Mouse (Mus musculus): Measurements from ENCODE around the gene Sccpdh. TPM values are rescaled to one million over a fixed set of nuclear protein-coding genes. Genes with fewer than 3 reads are reported as not detected.
"Not testable (repeated sequence)": the region's sequence is repeated elsewhere in the genome, so short reads cannot be mapped to it uniquely, and the experiment has no call there.

Sccpdh gene
- total and polyA plus RNA-seq, 2 experiments from 2014 or later: 75.5 to 122 TPM

- peak overlapping the region; percentile 80 for H3K9ac ChIP-seq (replicated peaks; ENCODE audit: low read depth, low read length)
- H3K4me2 ChIP-seq (ENCODE audit: low read depth, low read length): peak overlapping the region; percentile 85
- peak; percentile 39 for DNase-seq (ENCODE audit: low spot score)
- TF ChIP-seq EP300 (IDR thresholded peaks at IDR 0.05; ENCODE audit: low read depth) (no peak), CTCF (IDR thresholded peaks at IDR 0.05; ENCODE audit: low read depth) (no peak; the same call in 1 of the 2 replicates)
- peak overlapping the region; percentile 80 for H3K27ac ChIP-seq (ENCODE audit: low read depth)
- WGBS: 16% methylated on average over 12 of the region's 12 CpGs
- no peak for ATAC-seq (ENCODE audit: insufficient read depth, low read depth)
- H3K9me3 ChIP-seq (replicated peaks; ENCODE audit: control insufficient read depth, low read length): no peaks in the 10 kb centered on the region
- peak overlapping the region; percentile 60 for H3K4me3 ChIP-seq (ENCODE audit: low read depth, low read length)
- no peaks in the 10 kb centered on the region for H3K27me3 ChIP-seq (ENCODE audit: control insufficient read depth, insufficient read depth, low read length)
- H3K36me3 ChIP-seq (replicated peaks; ENCODE audit: control insufficient read depth, insufficient read depth, low read length): peaks cover 28% of the 10 kb centered on the region
- H3K4me1 ChIP-seq (ENCODE audit: control insufficient read depth, insufficient read depth): 0 out of 2 replicates have a peak, but pooled peaks cover 3% of the 10 kb centered on the region
Observed at GRCm38 (mm10) chr1:179668836-179669537, 977 bp downstream of the Sccpdh start.

GRCm38 (mm10) chr1:179674355-179674754, 6.3 kb downstream of the Sccpdh start:
- peaks cover 7% of the 10 kb centered on the region; the same call in 1 of the 2 replicates for H3K4me1 ChIP-seq (ENCODE audit: control insufficient read depth, insufficient read depth)
- H3K9me3 ChIP-seq (replicated peaks; ENCODE audit: control insufficient read depth, low read length): no peaks in the 10 kb centered on the region
- no peak for TF ChIP-seq CTCF (IDR thresholded peaks at IDR 0.05; ENCODE audit: low read depth)
- TF ChIP-seq EP300 (IDR thresholded peaks at IDR 0.05; ENCODE audit: low read depth): no peak
- peaks cover 63% of the 10 kb centered on the region for H3K36me3 ChIP-seq (replicated peaks; ENCODE audit: control insufficient read depth, insufficient read depth, low read length)
- no peak overlapping the region for H3K9ac ChIP-seq (replicated peaks; ENCODE audit: low read depth, low read length)
- no peak overlapping the region for H3K4me2 ChIP-seq (ENCODE audit: low read depth, low read length)
- H3K27ac ChIP-seq (ENCODE audit: low read depth): no peak overlapping the region
- 89% methylated on average over 3 of the region's 3 CpGs for WGBS
- no peak for ATAC-seq (ENCODE audit: insufficient read depth, low read depth)
- H3K4me3 ChIP-seq (ENCODE audit: low read depth, low read length): no peak overlapping the region
- H3K27me3 ChIP-seq (ENCODE audit: control insufficient read depth, insufficient read depth, low read length): no peaks in the 10 kb centered on the region
- DNase-seq (ENCODE audit: low spot score): no peak

DNA sequence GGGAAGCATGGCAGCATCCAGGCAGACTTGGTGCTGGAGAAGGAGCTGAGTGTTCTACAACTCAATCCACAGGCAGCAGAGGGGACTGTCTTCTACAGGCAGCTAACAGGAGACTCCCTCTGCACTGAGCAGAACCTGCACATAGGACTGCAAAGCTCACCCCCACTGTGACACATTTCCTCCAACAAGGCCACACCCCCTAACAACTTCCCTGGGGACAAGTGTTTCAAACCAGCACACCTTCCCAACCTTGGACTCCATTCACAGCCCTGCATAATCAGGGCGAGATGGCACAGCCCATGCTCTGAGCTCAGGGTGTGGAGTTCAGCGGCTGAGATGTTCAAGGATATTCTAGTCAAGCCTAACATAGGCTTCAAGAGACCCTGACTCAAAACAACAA, 9.0 kb downstream of the Sccpdh start:
- peaks cover 78% of the 10 kb centered on the region for H3K36me3 ChIP-seq (replicated peaks; ENCODE audit: control insufficient read depth, insufficient read depth, low read length)
- ATAC-seq (ENCODE audit: insufficient read depth, low read depth): no peak
- no peak overlapping the region for H3K27ac ChIP-seq (ENCODE audit: low read depth)

GRCm38 (mm10) chr1:179679326-179679725, 11.3 kb downstream of the Sccpdh start:
- no peak for ATAC-seq (ENCODE audit: insufficient read depth, low read depth)
- H3K36me3 ChIP-seq (replicated peaks; ENCODE audit: control insufficient read depth, insufficient read depth, low read length): peaks cover 70% of the 10 kb centered on the region
- H3K4me2 ChIP-seq (ENCODE audit: low read depth, low read length): no peak overlapping the region
- DNase-seq (ENCODE audit: low spot score): no peak
- H3K4me3 ChIP-seq (ENCODE audit: low read depth, low read length): no peak overlapping the region
- H3K27ac ChIP-seq (ENCODE audit: low read depth): no peak overlapping the region
- H3K4me1 ChIP-seq (ENCODE audit: control insufficient read depth, insufficient read depth): peaks cover 7% of the 10 kb centered on the region; the same call in 1 of the 2 replicates
- WGBS: 97% methylated on average over 4 of the region's 4 CpGs
- no peaks in the 10 kb centered on the region for H3K27me3 ChIP-seq (ENCODE audit: control insufficient read depth, insufficient read depth, low read length)
- H3K9ac ChIP-seq (replicated peaks; ENCODE audit: low read depth, low read length): no peak overlapping the region
- no peaks in the 10 kb centered on the region for H3K9me3 ChIP-seq (replicated peaks; ENCODE audit: control insufficient read depth, low read length)
- TF ChIP-seq EP300 (IDR thresholded peaks at IDR 0.05; ENCODE audit: low read depth) (no peak), CTCF (IDR thresholded peaks at IDR 0.05; ENCODE audit: low read depth) (no peak)

More for the DNA sequence above, 9.0 kb downstream of the Sccpdh start:
- Histone ChIP-seq H3K9me3 (replicated peaks; ENCODE audit: control insufficient read depth, low read length) (no peaks in the 10 kb centered on the region), H3K27me3 (ENCODE audit: control insufficient read depth, insufficient read depth, low read length) (no peaks in the 10 kb centered on the region), H3K4me3 (ENCODE audit: low read depth, low read length) (no peak overlapping the region), H3K4me2 (ENCODE audit: low read depth, low read length) (no peak overlapping the region), H3K9ac (replicated peaks; ENCODE audit: low read depth, low read length) (no peak overlapping the region), H3K4me1 (ENCODE audit: control insufficient read depth, insufficient read depth) (peaks cover 7% of the 10 kb centered on the region; the same call in 1 of the 2 replicates)
- DNase-seq (ENCODE audit: low spot score): no peak
- TF ChIP-seq EP300 (IDR thresholded peaks at IDR 0.05; ENCODE audit: low read depth) (no peak), CTCF (IDR thresholded peaks at IDR 0.05; ENCODE audit: low read depth) (no peak)
- 94% methylated on average over 2 of the region's 2 CpGs for WGBS

DNA sequence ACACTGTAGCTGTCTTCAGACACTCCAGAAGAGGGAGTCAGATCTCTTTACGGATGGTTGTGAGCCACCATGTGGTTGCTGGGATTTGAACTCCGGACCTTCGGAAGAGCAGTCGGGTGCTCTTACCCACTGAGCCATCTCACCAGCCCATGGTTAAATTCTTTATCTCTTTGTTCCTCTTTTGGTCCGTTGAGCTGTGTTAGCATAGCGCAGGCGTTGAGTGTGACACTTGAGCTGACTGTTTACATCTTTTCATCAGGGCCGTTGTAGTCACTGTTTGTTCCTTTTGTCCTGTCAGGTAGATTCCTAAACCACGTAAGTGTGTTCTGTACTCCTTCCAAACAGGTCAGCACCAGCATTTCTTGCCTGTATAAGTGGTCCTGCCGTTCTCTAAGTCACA, 14.7 kb downstream of the Sccpdh start:
- not testable (repeated sequence) for H3K4me1 ChIP-seq (ENCODE audit: control insufficient read depth, insufficient read depth); H3K27me3 ChIP-seq (ENCODE audit: control insufficient read depth, insufficient read depth, low read length); H3K27ac ChIP-seq (ENCODE audit: low read depth); H3K4me2 ChIP-seq (ENCODE audit: low read depth, low read length); H3K4me3 ChIP-seq (ENCODE audit: low read depth, low read length); DNase-seq (ENCODE audit: low spot score); H3K9me3 ChIP-seq (replicated peaks; ENCODE audit: control insufficient read depth, low read length); ATAC-seq (ENCODE audit: insufficient read depth, low read depth); H3K9ac ChIP-seq (replicated peaks; ENCODE audit: low read depth, low read length)
- H3K36me3 ChIP-seq (replicated peaks; ENCODE audit: control insufficient read depth, insufficient read depth, low read length): peaks cover 74% of the 10 kb centered on the region
- 77% methylated on average over 9 of the region's 10 CpGs for WGBS

- H3K9me3 ChIP-seq (replicated peaks; ENCODE audit: control insufficient read depth, low read length): no peaks in the 10 kb centered on the region
- ATAC-seq (ENCODE audit: insufficient read depth, low read depth) (no peak), DNase-seq (ENCODE audit: low spot score) (no peak)
- H3K4me2 ChIP-seq (ENCODE audit: low read depth, low read length): no peak overlapping the region
- peaks cover 47% of the 10 kb centered on the region for H3K36me3 ChIP-seq (replicated peaks; ENCODE audit: control insufficient read depth, insufficient read depth, low read length)
- H3K9ac ChIP-seq (replicated peaks; ENCODE audit: low read depth, low read length): no peak overlapping the region
- H3K4me3 ChIP-seq (ENCODE audit: low read depth, low read length): no peak overlapping the region
- TF ChIP-seq EP300 (IDR thresholded peaks at IDR 0.05; ENCODE audit: low read depth) (no peak), CTCF (IDR thresholded peaks at IDR 0.05; ENCODE audit: low read depth) (no peak)
- no peaks in the 10 kb centered on the region for H3K27me3 ChIP-seq (ENCODE audit: control insufficient read depth, insufficient read depth, low read length)
- peaks cover 11% of the 10 kb centered on the region for H3K4me1 ChIP-seq (ENCODE audit: control insufficient read depth, insufficient read depth)
- H3K27ac ChIP-seq (ENCODE audit: low read depth): no peak overlapping the region
- WGBS: 76% methylated on average over 6 of the region's 6 CpGs
Observed at GRCm38 (mm10) chr1:179686348-179686747, 18.3 kb downstream of the Sccpdh start.

All from heart, postnatal 0 days (tissue).